Mouse (Mus musculus) erythroid progenitor cell, adult 5-6 weeks (primary cell): Measurements from ENCODE around the gene Nkpd1. TPM values are rescaled to one million over a fixed set of nuclear protein-coding genes. Genes with fewer than 3 reads are reported as not detected.

Source experiments
- ATAC-seq: replicated peaks from 2 replicates; pipeline ENCODE4 v1.8.0; 2016; ENCODE audit warnings: moderate number of reproducible peaks, mild to moderate bottlenecking, moderate TSS enrichment, inconsistent platforms; ENCODE audit not compliant: poor library complexity, low FRiP score, severe bottlenecking
- total RNA-seq, 2 experiments: library from RNA; stranded (forward) in 1 of 2; stranded (reverse) in 1 of 2; fragments of 150-400 nt in 1 of 2; fragments of 186-747, 209-891 nt in 1 of 2; gene quantifications; 2 replicates each; pipeline versions ENCODE4 v1.2.3 to v1.2.4; 2015 to 2017; ENCODE audit warnings: low replicate concordance in 2 of 2

Nkpd1 gene
- not detected in 2 replicates for total RNA-seq (2015; ENCODE audit: low replicate concordance)
- not detected in 2 replicates for total RNA-seq (2017; ENCODE audit: low replicate concordance)

GRCm38 (mm10) chr7:19517652-19518365 is at the start of gene Nkpd1:
Nkpd1 (plus strand) TSS chr7:19517838.
- ATAC-seq: no peak

- ATAC-seq: no peak
These were observed 49.4 kb upstream of the Nkpd1 start for GRCm38 (mm10) chr7:19468279-19468678.

- no peak for ATAC-seq
These were observed 48.2 kb upstream of the Nkpd1 start for GRCm38 (mm10) chr7:19469404-19469803.

- ATAC-seq: no peak
These were observed 47.3 kb upstream of the Nkpd1 start for GRCm38 (mm10) chr7:19470308-19470707.

GRCm38 (mm10) chr7:19472403-19472802 is 45.2 kb upstream of the Nkpd1 start:
- no peak for ATAC-seq

DNA sequence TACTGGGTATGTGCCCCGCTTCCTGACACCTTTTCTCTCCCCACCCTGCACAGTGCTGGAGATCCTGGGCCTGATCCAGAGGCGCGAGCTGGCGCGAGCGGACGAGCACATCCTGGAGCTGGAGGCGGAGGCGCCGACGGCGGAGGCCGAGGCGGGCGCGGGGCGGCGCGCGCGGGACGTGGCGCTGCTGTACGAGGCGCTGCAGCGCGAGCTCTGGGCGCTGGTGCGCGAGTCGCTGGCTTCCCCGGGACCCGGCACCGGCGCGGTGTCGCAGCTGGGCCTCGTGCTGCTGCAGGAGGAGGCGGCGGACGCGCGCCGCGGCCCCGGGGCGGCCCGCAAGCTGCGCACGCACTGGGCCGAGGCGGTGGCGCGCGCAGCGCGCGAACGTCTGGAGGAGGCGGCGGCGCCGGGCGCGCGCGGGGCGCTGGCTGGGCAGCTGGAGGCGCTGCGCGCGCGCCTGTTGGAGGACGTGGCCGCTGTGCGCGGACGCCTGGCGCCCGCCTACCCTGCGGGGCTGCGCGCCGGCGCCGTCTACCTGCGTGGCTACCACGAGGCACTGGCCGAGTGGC is 43.7 kb upstream of the Nkpd1 start:
- ATAC-seq: no peak

- no peak for ATAC-seq
These were observed 40.6 kb upstream of the Nkpd1 start for GRCm38 (mm10) chr7:19477084-19477483.

- 0 out of 2 replicates have a peak, but pooled peaks have one; percentile 30 for ATAC-seq
These were observed 39.8 kb upstream of the Nkpd1 start for GRCm38 (mm10) chr7:19477624-19478384.

- no peak for ATAC-seq
These were observed 34.4 kb upstream of the Nkpd1 start for GRCm38 (mm10) chr7:19483281-19483680.

- ATAC-seq: no peak
These were observed 32.1 kb upstream of the Nkpd1 start for GRCm38 (mm10) chr7:19485488-19485887.

DNA sequence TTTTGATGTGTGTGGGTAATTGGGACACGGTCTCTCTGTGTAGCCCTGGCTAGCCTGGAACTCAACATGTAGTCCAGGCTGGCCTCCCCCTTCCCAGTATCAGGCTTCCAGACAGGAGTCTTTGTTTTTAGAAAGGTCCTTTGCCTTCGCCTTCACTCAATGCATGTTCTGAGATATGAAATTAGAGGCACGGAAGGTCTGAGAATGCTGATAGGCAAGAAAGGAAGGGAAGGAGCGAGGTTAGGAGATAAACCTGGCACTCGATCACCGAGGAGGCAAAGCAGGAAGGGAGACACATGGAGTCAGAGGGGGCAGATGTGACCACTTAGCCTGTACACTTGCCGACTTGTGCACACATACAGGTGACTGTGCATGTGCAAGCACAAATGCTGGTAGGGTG is 31.1 kb upstream of the Nkpd1 start:
- ATAC-seq: no peak

DNA sequence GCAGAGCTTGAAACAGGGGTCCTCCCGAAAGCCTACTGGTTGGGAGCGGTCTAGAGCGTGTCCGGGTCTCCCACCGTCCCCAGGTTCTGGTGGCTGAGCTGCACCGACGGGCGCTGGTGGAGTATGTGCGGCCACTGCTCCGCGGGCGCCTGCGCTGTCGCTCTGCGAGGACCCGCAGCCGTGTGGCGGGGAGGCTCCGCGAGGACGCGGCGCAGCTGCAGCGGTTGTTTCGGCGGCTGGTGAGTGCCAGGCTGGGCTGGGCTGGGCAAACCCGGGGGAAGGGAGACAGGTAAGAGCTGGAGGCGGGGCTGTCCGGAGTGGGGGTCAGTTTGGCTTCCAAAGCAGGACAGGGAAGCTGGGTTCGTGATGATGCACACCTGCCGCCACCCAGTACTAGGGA is 28.1 kb upstream of the Nkpd1 start:
- no peak for ATAC-seq

DNA sequence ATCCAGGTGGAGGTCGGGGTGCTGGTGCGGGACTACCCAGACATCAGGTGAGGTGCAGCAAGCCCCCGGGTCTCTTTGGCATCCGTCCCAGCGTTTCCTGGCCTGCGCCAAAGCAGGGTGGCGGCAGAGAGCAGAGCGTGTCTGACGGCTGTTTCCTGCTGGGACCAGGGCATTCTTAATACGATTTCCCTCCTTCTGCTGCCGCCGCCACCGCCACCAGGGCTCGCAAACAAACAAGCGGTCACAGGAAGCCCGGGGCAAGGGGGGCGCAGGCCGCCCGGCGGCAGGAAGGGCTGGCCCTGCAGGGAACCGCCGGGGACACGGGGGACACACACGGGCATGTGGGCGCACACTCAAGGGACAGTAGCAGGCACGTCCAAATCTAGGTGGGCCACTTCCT is 25.9 kb upstream of the Nkpd1 start:
- no peak for ATAC-seq

DNA sequence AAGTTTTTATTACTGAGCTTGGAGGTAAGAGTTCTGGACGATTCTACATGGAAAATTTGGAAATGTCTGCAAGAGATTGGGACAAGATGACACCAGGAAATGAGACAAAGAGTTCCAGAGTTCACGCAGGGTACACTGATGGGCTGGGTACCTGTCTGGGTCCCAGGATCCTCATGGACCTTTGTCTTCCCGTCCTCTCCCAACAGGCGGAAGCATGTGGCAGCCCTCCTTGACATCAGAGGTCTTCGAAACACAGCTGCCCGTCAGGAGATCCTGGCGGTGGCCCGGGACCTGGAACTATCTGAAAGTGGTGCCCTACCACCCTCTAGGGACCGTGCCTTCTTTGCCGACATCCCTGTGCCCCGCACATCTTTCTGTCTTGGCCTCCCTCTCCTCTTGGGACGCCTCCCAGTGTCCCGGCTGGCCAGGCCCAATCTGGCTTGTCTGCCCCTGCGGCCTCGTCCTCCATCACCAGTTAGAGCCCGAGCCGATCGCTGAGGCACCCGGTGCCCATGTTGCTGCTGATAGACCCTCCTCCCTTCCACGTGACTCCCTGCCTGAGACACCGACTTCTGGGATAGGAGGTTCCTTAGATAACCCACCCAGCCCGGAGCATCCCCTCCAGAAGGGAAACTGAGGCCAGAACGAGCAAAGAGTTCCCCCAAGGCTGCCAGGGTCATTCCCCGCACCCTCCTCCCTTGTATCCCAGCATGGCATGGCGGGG is 22.7 kb upstream of the Nkpd1 start:
- ATAC-seq: no peak

GRCm38 (mm10) chr7:19495521-19496213 is 22.0 kb upstream of the Nkpd1 start:
- ATAC-seq: no peak

- ATAC-seq: no peak
These were observed 21.5 kb upstream of the Nkpd1 start for GRCm38 (mm10) chr7:19496214-19496555.

DNA sequence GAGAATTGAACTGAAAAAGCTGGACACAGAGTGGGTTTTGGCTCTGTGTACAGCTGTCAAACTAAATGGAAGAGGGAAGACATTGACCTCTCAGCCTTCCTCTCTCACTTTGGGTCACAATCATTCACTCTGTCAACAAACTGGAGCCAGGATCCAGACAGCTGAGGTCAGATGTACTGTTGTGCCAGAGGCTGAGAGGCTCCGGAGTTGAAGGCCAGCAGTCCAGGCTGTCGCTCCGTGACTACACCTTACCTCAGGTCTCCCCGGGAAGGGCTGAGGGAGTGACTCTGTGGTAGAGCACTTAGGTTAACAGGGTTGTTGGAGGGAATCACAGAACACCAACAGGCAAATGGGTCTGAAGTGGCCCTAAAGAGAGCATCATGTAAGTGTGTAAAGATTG is 19.3 kb upstream of the Nkpd1 start:
- ATAC-seq: no peak

- ATAC-seq: no peak
These were observed 16.9 kb upstream of the Nkpd1 start for GRCm38 (mm10) chr7:19500420-19501363.

GRCm38 (mm10) chr7:19501658-19502057 is 16.0 kb upstream of the Nkpd1 start:
- no peak for ATAC-seq
